Mouse (Mus musculus): ENCODE measurements around the gene Zfp839. TPM values are rescaled to one million over a fixed set of nuclear protein-coding genes. Genes with fewer than 3 reads are reported as not detected.
A peak's percentile ranks its signal among the peaks of the same experiment; 100 is the strongest.
"Not testable (repeated sequence)": the region's sequence is repeated elsewhere in the genome, so short reads cannot be mapped to it uniquely, and the experiment has no call there.

Gene Zfp839
- polyA plus RNA-seq, 1 experiment, result 4.2 TPM

GRCm38 (mm10) chr12:110857196-110857595, 7.1 kb downstream of the Zfp839 start:
- DNase-seq, result peak; percentile 35
- no peak overlapping the region for H3K4me3 ChIP-seq (ENCODE audit: control insufficient read depth, insufficient read depth, low read length)
- H3K36me3 ChIP-seq (ENCODE audit: control insufficient read depth, insufficient read depth, low read length), result no peaks in the 10 kb centered on the region
- TF ChIP-seq POLR2A (IDR thresholded peaks at IDR 0.05; ENCODE audit: control insufficient read depth, extremely low read depth, insufficient read depth, low read length, poor library complexity), result no peak
- no peak for TF ChIP-seq CTCF (IDR thresholded peaks at IDR 0.05; ENCODE audit: borderline replicate concordance, control insufficient read depth, extremely low read depth, insufficient read depth, low read length, poor library complexity)
- 20% methylated on average over 7 of the region's 7 CpGs for WGBS
- no peak overlapping the region for H3K27ac ChIP-seq (ENCODE audit: control insufficient read depth, insufficient read depth, low read length)
- peaks cover 23% of the 10 kb centered on the region for H3K4me1 ChIP-seq (replicated peaks; ENCODE audit: control insufficient read depth, insufficient read depth, low read length)
- no peaks in the 10 kb centered on the region for H3K27me3 ChIP-seq (ENCODE audit: control insufficient read depth, insufficient read depth, low read length)

DNA sequence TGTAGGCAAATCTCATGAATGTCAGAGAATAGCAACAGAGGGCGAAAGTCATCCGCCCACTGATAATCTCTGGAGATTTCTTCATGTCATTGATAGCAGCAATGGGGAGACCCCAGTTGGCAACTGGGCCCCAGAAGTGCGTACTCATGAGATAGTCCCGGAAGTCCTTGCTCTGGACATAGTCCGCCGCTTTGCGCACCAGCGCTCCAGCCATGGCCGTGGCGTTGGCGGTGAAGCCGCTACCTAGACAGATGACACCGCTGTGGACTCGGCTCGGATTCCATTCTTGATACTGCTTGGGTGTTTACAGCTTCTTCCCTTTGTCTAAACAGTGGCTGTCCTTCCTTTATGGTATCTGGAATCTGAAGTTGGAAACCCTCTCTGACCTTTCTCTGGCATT, 8.6 kb downstream of the Zfp839 start:
- 99% methylated on average over 15 of the region's 15 CpGs for WGBS
- H3K27me3 ChIP-seq (ENCODE audit: control insufficient read depth, insufficient read depth, low read length); H3K4me3 ChIP-seq (ENCODE audit: control insufficient read depth, insufficient read depth, low read length); DNase-seq; H3K27ac ChIP-seq (ENCODE audit: control insufficient read depth, insufficient read depth, low read length); H3K36me3 ChIP-seq (ENCODE audit: control insufficient read depth, insufficient read depth, low read length): not testable (repeated sequence)
- H3K4me1 ChIP-seq (replicated peaks; ENCODE audit: control insufficient read depth, insufficient read depth, low read length), result peaks cover 23% of the 10 kb centered on the region

GRCm38 (mm10) chr12:110860293-110860692, 10.2 kb downstream of the Zfp839 start:
- DNase-seq, result no peak
- H3K36me3 ChIP-seq (ENCODE audit: control insufficient read depth, insufficient read depth, low read length), result no peaks in the 10 kb centered on the region
- no peaks in the 10 kb centered on the region for H3K27me3 ChIP-seq (ENCODE audit: control insufficient read depth, insufficient read depth, low read length)
- TF ChIP-seq CTCF (IDR thresholded peaks at IDR 0.05; ENCODE audit: borderline replicate concordance, control insufficient read depth, extremely low read depth, insufficient read depth, low read length, poor library complexity) (no peak), POLR2A (IDR thresholded peaks at IDR 0.05; ENCODE audit: control insufficient read depth, extremely low read depth, insufficient read depth, low read length, poor library complexity) (no peak)
- H3K27ac ChIP-seq (ENCODE audit: control insufficient read depth, insufficient read depth, low read length), result no peak overlapping the region
- H3K4me3 ChIP-seq (ENCODE audit: control insufficient read depth, insufficient read depth, low read length), result no peak overlapping the region
- H3K4me1 ChIP-seq (replicated peaks; ENCODE audit: control insufficient read depth, insufficient read depth, low read length), result peaks cover 16% of the 10 kb centered on the region

DNA sequence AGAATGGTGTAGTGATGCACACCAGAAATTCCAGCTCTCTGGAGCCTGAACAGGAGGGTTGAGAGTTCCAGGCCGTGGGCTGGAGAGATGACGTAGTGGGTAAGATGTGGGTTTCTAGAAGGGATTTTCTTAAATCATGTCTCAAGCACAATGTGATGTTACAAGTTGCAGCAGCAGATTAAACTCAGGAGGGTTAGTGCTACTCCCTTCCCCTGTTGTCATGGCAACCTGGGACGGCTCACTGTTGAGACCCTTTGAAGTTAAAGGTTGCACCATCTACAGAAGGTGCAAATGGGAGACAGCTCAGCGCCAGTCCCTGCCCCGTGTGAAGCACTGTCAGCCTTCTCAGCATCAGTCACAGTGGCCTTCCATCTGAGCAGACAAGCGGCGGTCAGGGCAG, 11.2 kb downstream of the Zfp839 start:
- Histone ChIP-seq H3K36me3 (ENCODE audit: control insufficient read depth, insufficient read depth, low read length) (no peaks in the 10 kb centered on the region), H3K4me3 (ENCODE audit: control insufficient read depth, insufficient read depth, low read length) (no peak overlapping the region), H3K27ac (ENCODE audit: control insufficient read depth, insufficient read depth, low read length) (no peak overlapping the region), H3K27me3 (ENCODE audit: control insufficient read depth, insufficient read depth, low read length) (no peaks in the 10 kb centered on the region), H3K4me1 (replicated peaks; ENCODE audit: control insufficient read depth, insufficient read depth, low read length) (peaks cover 11% of the 10 kb centered on the region)
- TF ChIP-seq CTCF (IDR thresholded peaks at IDR 0.05; ENCODE audit: borderline replicate concordance, control insufficient read depth, extremely low read depth, insufficient read depth, low read length, poor library complexity), result no peak
- no peak for TF ChIP-seq POLR2A (IDR thresholded peaks at IDR 0.05; ENCODE audit: control insufficient read depth, extremely low read depth, insufficient read depth, low read length, poor library complexity)
- peak; percentile 40 for DNase-seq
- WGBS, result 81% methylated on average over 7 of the region's 7 CpGs

DNA sequence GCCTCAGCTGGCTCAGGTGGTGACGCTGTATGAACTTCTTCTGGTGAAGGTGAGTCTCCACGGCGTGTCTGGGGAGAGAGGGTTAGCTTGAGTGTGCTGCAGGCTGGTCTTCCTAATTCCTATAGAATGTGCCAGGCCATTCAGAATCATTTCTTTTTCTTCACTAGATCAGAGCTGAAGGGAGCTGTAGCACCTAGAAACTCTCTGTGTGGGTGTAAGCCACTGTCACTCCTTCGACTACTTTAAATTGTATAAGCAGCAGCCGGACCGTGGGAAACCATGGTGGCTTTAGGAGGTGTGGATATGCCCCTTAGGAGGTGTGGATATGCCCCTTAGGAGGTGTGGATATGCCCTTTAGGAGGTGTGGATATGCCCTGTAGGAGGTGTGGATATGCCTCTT, 14.0 kb downstream of the Zfp839 start:
- DNase-seq, result no peak
- TF ChIP-seq CTCF (IDR thresholded peaks at IDR 0.05; ENCODE audit: borderline replicate concordance, control insufficient read depth, extremely low read depth, insufficient read depth, low read length, poor library complexity) (no peak), POLR2A (IDR thresholded peaks at IDR 0.05; ENCODE audit: control insufficient read depth, extremely low read depth, insufficient read depth, low read length, poor library complexity) (no peak)
- H3K4me3 ChIP-seq (ENCODE audit: control insufficient read depth, insufficient read depth, low read length), result no peak overlapping the region
- no peak overlapping the region for H3K27ac ChIP-seq (ENCODE audit: control insufficient read depth, insufficient read depth, low read length)
- H3K27me3 ChIP-seq (ENCODE audit: control insufficient read depth, insufficient read depth, low read length), result no peaks in the 10 kb centered on the region
- peaks cover 11% of the 10 kb centered on the region; the same call in 1 of the 2 replicates for H3K36me3 ChIP-seq (ENCODE audit: control insufficient read depth, insufficient read depth, low read length)
- WGBS, result 93% methylated on average over 6 of the region's 6 CpGs
- H3K4me1 ChIP-seq (replicated peaks; ENCODE audit: control insufficient read depth, insufficient read depth, low read length), result peaks cover 7% of the 10 kb centered on the region

DNA sequence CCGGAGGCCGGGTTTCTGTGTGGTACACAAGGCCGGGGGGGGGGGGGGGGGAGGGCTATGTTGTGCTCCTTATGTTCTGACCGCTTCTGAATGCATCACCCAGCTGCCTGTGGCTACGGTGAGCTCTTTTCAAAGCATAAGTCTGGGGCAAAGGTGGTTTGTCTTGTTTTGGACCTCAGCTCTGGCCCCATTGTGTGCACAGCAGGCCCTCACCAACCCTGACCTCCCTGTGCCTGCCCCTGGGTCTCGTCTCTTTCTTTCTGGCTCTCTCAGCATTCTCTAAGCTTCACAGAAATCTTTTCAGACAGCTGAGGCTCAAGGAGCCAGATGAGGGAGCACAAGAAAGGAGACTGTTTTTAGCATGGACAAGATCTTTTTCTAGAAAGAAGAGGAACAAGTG, 15.5 kb downstream of the Zfp839 start:
- no peak for DNase-seq
- H3K36me3 ChIP-seq (ENCODE audit: control insufficient read depth, insufficient read depth, low read length), result peaks cover 11% of the 10 kb centered on the region; the same call in 1 of the 2 replicates

DNA sequence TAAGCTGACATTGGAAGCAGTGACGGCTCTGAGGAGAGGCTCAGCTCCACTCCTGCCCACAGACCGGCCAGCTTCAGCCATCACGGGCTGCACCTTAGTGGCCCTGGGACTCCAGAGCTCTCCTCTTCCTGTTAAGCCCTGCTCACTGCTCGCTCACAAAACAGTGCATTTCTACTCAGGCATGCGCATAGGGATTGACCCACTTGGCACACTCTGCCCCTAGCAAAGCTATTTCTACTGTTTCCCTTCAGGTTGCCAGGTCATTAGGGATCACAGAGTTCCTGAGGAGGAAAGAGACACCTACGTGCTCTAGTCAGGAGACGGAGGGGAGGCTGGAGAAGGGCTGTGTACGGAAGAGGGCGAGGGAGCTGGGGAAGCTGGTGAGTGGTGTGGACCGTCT, 15.9 kb downstream of the Zfp839 start:
- Histone ChIP-seq H3K4me3 (ENCODE audit: control insufficient read depth, insufficient read depth, low read length) (no peak overlapping the region), H3K27ac (ENCODE audit: control insufficient read depth, insufficient read depth, low read length) (no peak overlapping the region), H3K36me3 (ENCODE audit: control insufficient read depth, insufficient read depth, low read length) (peaks cover 11% of the 10 kb centered on the region; the same call in 1 of the 2 replicates), H3K27me3 (ENCODE audit: control insufficient read depth, insufficient read depth, low read length) (no peaks in the 10 kb centered on the region), H3K4me1 (replicated peaks; ENCODE audit: control insufficient read depth, insufficient read depth, low read length) (peaks cover 7% of the 10 kb centered on the region)
- no peak for DNase-seq
- TF ChIP-seq CTCF (IDR thresholded peaks at IDR 0.05; ENCODE audit: borderline replicate concordance, control insufficient read depth, extremely low read depth, insufficient read depth, low read length, poor library complexity), result no peak
- TF ChIP-seq POLR2A (IDR thresholded peaks at IDR 0.05; ENCODE audit: control insufficient read depth, extremely low read depth, insufficient read depth, low read length, poor library complexity), result no peak
- WGBS, result 95% methylated on average over 10 of the region's 10 CpGs

More for the DNA sequence above, 15.5 kb downstream of the Zfp839 start:
- no peak for TF ChIP-seq CTCF (IDR thresholded peaks at IDR 0.05; ENCODE audit: borderline replicate concordance, control insufficient read depth, extremely low read depth, insufficient read depth, low read length, poor library complexity)
- Histone ChIP-seq H3K27ac (ENCODE audit: control insufficient read depth, insufficient read depth, low read length) (no peak overlapping the region), H3K4me3 (ENCODE audit: control insufficient read depth, insufficient read depth, low read length) (no peak overlapping the region), H3K27me3 (ENCODE audit: control insufficient read depth, insufficient read depth, low read length) (no peaks in the 10 kb centered on the region), H3K4me1 (replicated peaks; ENCODE audit: control insufficient read depth, insufficient read depth, low read length) (peaks cover 7% of the 10 kb centered on the region)
- WGBS, result 85% methylated on average over 6 of the region's 6 CpGs

Measured in thymus, adult 2 months (tissue).